Comparison of ENCODE assay signal across 10 mouse cellular contexts in the genomic region with DNA sequence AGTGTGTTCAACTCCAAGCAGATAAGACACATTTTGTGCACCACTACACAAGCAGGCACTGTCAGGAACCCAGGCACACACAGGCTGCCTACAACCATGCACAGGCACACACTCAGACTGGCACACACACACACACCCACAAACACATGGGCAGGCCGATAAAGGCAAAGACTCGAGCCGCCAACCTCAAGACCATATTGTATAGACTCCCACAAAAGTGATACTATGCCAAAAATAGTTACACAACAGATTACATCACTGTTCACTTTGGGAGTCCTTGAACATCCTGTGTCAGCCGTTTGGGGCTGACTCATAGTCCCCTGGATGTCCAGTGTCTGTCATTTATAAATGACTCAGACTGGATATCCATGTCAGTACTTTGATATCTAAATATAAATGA.
DNase-seq lines count a peak whose midpoint lies in the region; ATAC-seq and TF ChIP-seq lines count a peak whose summit lies in the region.
"Had no signal": no experiment of that assay in that cellular context is flagged by ENCODE, and none has a peak within 500 bp of the region (broad histone marks: within the 10 kb centered on the region; RNA-seq: fewer than 3 reads in every experiment).

No protein-coding gene starts in this region.

- peak; percentile 78 for ATAC-seq in lung, postnatal 0 days
- 0 out of 2 replicates have a peak, but pooled peaks have one; percentile 7 for ATAC-seq in embryonic facial prominence, embryonic 15.5 days (ENCODE audit: insufficient number of reproducible peaks, low FRiP score, low TSS enrichment, low read depth)

- H3K9me3 ChIP-seq in lung, postnatal 0 days (ENCODE audit: low read length) = no peaks in the 10 kb centered on the region
- no peaks in the 10 kb centered on the region for H3K9me3 ChIP-seq in embryonic facial prominence, embryonic 15.5 days (replicated peaks)
- H3K9me3 ChIP-seq: midbrain, embryonic 10.5 days had no signal

- WGBS in lung, postnatal 0 days = 49% methylated on average over 4 of the region's 4 CpGs
- 71% methylated on average over 4 of the region's 4 CpGs for WGBS in embryonic facial prominence, embryonic 15.5 days

- no peak for TF ChIP-seq EP300 in lung, postnatal 0 days (IDR thresholded peaks at IDR 0.05)

- no peak overlapping the region for H3K27ac ChIP-seq in lung, postnatal 0 days (ENCODE audit: low read length)
- peak overlapping the region; percentile 23 for H3K27ac ChIP-seq in embryonic facial prominence, embryonic 15.5 days (replicated peaks)
- H3K27ac ChIP-seq: midbrain, embryonic 10.5 days had no signal

- no peaks in the 10 kb centered on the region for H3K4me1 ChIP-seq in lung, postnatal 0 days (ENCODE audit: insufficient read depth, low read depth, low read length)
- peaks cover 15% of the 10 kb centered on the region for H3K4me1 ChIP-seq in embryonic facial prominence, embryonic 15.5 days

- peak; percentile 28 for DNase-seq in lung, postnatal 0 days (ENCODE audit: low spot score)
- DNase-seq in lung, postnatal 25 days (ENCODE audit: low spot score) = no peak
- DNase-seq in layer of hippocampus, adult 9-10 months (ENCODE audit: low spot score) = peak; percentile 50
- DNase-seq in testis, postnatal 10 days (ENCODE audit: low spot score) = peak; percentile 40
- DNase-seq in spleen, adult 18-20 months = no peak
- DNase-seq in urinary bladder, adult 2 months (ENCODE audit: low spot score) = no peak
- DNase-seq: cerebellum, postnatal 10 days; retina, postnatal 1 day had no signal

- no peak overlapping the region for H3K4me2 ChIP-seq in lung, postnatal 0 days (replicated peaks; ENCODE audit: low read depth, low read length)
- H3K4me2 ChIP-seq in embryonic facial prominence, embryonic 15.5 days (replicated peaks) = no peak overlapping the region

- no peak overlapping the region for H3K4me3 ChIP-seq in lung, postnatal 0 days (ENCODE audit: low read depth, low read length)
- no peak overlapping the region for H3K4me3 ChIP-seq in embryonic facial prominence, embryonic 15.5 days (replicated peaks)
- H3K4me3 ChIP-seq: midbrain, embryonic 10.5 days had no signal

- TF ChIP-seq CTCF in lung, postnatal 0 days (IDR thresholded peaks at IDR 0.05) = no peak

- no peaks in the 10 kb centered on the region for H3K36me3 ChIP-seq in lung, postnatal 0 days (ENCODE audit: insufficient read depth, low read length)
- H3K36me3 ChIP-seq in embryonic facial prominence, embryonic 15.5 days = no peaks in the 10 kb centered on the region
- H3K36me3 ChIP-seq: midbrain, embryonic 10.5 days had no signal

- no peaks in the 10 kb centered on the region for H3K27me3 ChIP-seq in lung, postnatal 0 days (replicated peaks; ENCODE audit: insufficient read depth, low read length)
- H3K27me3 ChIP-seq in embryonic facial prominence, embryonic 15.5 days = no peaks in the 10 kb centered on the region

- no peak overlapping the region for H3K9ac ChIP-seq in lung, postnatal 0 days (replicated peaks; ENCODE audit: low read depth)
- no peak overlapping the region for H3K9ac ChIP-seq in embryonic facial prominence, embryonic 15.5 days

Comparison
In these comparisons a context has a peak if more than half of its experiments do, and no peak if none do; other contexts are left out.
1. DNase-seq: peak in lung, postnatal 0 days (single experiment), layer of hippocampus, adult 9-10 months (single experiment) and testis, postnatal 10 days (single experiment); none in lung, postnatal 25 days (single experiment), spleen, adult 18-20 months (0 of 2) and urinary bladder, adult 2 months (single experiment).